Mouse (Mus musculus): ENCODE measurements around the gene Pdgfra. TPM values are rescaled to one million over a fixed set of nuclear protein-coding genes. Genes with fewer than 3 reads are reported as not detected.

Gene Pdgfra
- polyA plus RNA-seq, 1 experiment from 2014 or later = 148 TPM

DNA sequence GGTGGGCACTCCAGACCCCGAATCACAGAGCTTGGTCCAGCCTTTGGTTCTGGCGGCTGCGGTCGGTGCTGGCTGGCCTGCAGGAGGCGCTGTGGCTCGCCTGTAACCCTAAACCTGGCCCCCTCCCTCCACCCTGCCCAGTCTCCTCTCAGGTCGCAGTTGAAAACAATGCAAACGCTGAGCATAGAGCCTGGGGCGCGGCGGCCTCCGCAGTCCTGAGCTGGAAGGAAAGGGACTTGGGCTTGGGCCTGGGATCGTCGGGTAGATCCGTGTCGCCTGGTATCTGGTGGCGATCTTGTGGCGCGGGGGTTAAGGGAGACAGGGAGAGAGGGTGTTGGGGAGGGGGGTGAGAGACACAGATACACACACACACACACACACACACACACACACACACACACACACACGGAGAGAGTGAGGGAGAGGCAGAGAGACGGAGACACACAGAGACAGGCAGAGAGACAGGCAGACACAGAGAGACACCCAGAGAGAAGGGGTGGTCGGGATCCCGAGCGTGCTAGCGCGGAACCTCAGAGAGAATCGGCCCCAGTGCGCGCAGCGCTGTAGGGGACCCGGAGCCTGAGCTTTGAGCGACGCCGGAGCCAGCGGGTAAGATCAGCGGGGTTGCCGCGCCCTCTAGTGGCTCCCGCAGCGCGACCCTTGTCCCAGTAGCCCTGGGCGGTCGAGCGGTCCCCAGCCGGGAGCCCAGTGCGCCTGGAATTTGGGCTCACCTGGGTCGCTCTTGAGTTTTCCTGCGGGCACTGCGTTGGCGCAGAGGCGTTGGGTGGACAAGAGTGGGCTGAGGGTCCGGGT, 3.9 kb downstream of the Pdgfra start:
- H3K27me3 ChIP-seq = peaks cover 8% of the 10 kb centered on the region; the same call in 1 of the 2 replicates
- ATAC-seq (ENCODE audit: insufficient number of reproducible peaks, insufficient read depth, low FRiP score, low TSS enrichment, low read depth) = peak; percentile 60
- H3K4me3 ChIP-seq (replicated peaks) = peak overlapping the region; percentile 89
- H3K4me2 ChIP-seq = peak overlapping the region; percentile 64
- peaks cover 29% of the 10 kb centered on the region for H3K36me3 ChIP-seq
- peak overlapping the region; percentile 100 for H3K9ac ChIP-seq (replicated peaks)
- no peaks in the 10 kb centered on the region for H3K9me3 ChIP-seq
- H3K4me1 ChIP-seq (replicated peaks) = peaks cover 33% of the 10 kb centered on the region
- under 1% methylated on average over 51 of the region's 52 CpGs for WGBS
- H3K27ac ChIP-seq = peak overlapping the region; percentile 100

DNA sequence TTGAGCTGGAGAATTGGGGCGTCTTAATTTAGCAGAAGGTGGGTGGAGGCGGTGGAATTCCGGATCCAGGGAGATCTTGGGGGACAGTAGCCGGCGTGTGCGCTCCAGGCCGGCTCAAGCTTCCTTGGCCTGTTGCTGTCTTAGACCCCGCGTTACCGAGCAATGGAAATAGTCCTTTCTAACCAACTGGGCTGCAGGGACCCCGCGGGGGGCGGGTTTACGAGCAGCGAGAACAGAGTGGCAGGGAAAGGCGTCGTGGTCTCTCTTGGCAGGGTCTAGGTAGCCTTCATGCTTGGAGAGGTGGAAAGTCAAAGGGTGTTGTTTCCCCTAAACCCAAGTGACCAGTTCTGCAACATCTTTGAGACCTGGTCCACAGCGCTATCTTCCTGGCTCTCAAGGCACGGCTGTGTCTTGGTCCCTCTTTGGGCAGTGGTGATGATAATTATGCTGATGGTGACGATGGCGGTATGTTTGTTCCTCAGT, 4.5 kb downstream of the Pdgfra start:
- 0% methylated on average over 21 of the region's 21 CpGs for WGBS
- peaks cover 8% of the 10 kb centered on the region; the same call in 1 of the 2 replicates for H3K27me3 ChIP-seq
- peak overlapping the region; percentile 89 for H3K4me3 ChIP-seq (replicated peaks)
- H3K9ac ChIP-seq (replicated peaks) = peak overlapping the region; percentile 100
- H3K36me3 ChIP-seq = peaks cover 36% of the 10 kb centered on the region
- no peaks in the 10 kb centered on the region for H3K9me3 ChIP-seq
- H3K27ac ChIP-seq = peak overlapping the region; percentile 100
- ATAC-seq (ENCODE audit: insufficient number of reproducible peaks, insufficient read depth, low FRiP score, low TSS enrichment, low read depth) = 0 out of 2 replicates have a peak, but pooled peaks have one; percentile 5
- H3K4me1 ChIP-seq (replicated peaks) = peaks cover 40% of the 10 kb centered on the region
- peak overlapping the region; percentile 64 for H3K4me2 ChIP-seq

DNA sequence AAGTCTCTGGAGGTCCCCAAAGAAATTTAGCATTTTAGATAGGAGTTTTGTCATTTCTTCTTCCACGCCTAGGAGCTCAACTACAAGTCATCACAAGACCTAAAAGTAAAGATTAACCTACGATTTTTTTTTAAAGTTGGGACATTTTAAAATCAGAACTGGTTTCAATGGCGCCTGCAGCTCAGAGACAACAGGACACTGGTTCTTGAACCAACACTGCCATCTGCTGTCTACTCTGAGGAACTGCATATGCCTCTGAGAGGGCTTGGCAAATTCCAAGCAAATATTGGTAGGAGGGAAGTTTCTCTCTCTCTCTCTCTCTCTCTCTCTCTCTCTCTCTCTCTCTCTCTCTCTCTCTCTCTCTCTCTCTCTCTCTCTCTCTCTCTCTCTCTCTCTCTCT, 4.9 kb downstream of the Pdgfra start:
- Histone ChIP-seq H3K9ac (replicated peaks) (peak overlapping the region; percentile 100), H3K4me1 (replicated peaks) (peaks cover 44% of the 10 kb centered on the region), H3K9me3 (no peaks in the 10 kb centered on the region), H3K36me3 (peaks cover 40% of the 10 kb centered on the region), H3K4me2 (peak overlapping the region; percentile 64), H3K27ac (peak overlapping the region; percentile 100), H3K27me3 (peaks cover 8% of the 10 kb centered on the region; the same call in 1 of the 2 replicates), H3K4me3 (replicated peaks) (peak overlapping the region; percentile 89)
- 0% methylated on average over 3 of the region's 3 CpGs for WGBS
- ATAC-seq (ENCODE audit: insufficient number of reproducible peaks, insufficient read depth, low FRiP score, low TSS enrichment, low read depth) = no peak

DNA sequence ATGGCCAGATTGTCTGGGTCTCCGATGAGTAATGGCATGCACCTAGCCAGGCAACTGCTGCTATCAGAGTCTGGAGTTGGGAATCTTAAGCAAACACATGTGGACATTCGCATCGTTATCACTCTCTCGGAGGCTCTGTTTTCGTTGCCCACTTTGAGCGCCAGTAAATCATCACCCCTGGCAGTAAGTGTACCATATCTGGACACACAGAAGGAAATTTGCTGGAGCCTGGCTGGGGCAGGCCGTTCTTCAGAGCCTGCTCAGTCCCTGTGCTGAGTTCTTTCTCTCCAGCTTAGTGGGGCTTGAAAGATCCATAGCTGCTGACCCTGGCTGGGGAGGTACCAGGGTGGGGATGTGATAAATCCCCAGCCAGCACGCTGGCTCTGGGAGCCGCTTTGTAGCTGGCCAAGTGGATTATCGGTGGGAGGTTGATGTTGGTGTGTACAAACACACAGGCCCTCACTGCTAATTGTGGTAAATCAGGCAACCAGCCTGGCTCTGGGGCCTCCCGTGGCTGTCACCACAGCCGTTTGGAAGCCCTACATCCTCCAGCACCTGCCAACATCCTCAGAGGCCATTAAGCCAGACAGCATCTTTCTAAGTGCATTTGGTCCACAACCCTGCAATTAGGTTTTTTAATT, 8.6 kb downstream of the Pdgfra start:
- no peaks in the 10 kb centered on the region for H3K27me3 ChIP-seq
- peak overlapping the region; percentile 31; the same call in 1 of the 2 replicates for H3K9ac ChIP-seq (replicated peaks)
- H3K4me1 ChIP-seq (replicated peaks) = peaks cover 50% of the 10 kb centered on the region
- no peaks in the 10 kb centered on the region for H3K9me3 ChIP-seq
- H3K27ac ChIP-seq = no peak overlapping the region
- peaks cover 76% of the 10 kb centered on the region for H3K36me3 ChIP-seq
- 44% methylated on average over 12 of the region's 12 CpGs for WGBS
- no peak for ATAC-seq (ENCODE audit: insufficient number of reproducible peaks, insufficient read depth, low FRiP score, low TSS enrichment, low read depth)
- H3K4me2 ChIP-seq = peak overlapping the region; percentile 64
- peak overlapping the region; percentile 12; the same call in 1 of the 2 replicates for H3K4me3 ChIP-seq (replicated peaks)

DNA sequence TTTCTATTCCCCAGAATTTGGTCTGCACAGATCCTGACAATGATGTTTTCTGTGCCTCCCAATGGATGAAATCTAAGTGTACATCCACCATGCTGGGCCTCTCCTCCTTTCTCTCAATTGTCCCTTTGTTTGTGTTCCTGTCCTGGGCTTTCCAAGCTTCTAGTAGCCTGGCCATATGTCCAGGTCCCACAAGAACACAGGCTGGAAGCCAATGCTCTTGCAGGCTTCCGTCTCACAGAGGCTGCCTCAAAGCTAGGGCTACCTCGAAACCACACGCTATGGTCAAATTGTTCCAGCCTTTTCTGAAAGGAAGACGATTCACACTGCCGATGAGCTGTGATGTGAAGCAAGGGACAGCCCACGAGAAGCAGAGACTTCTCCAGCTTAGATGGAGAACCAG, 9.5 kb downstream of the Pdgfra start:
- Histone ChIP-seq H3K27ac (no peak overlapping the region), H3K27me3 (no peaks in the 10 kb centered on the region), H3K9me3 (no peaks in the 10 kb centered on the region), H3K36me3 (peaks cover 86% of the 10 kb centered on the region), H3K9ac (replicated peaks) (no peak overlapping the region), H3K4me1 (replicated peaks) (peaks cover 50% of the 10 kb centered on the region), H3K4me3 (replicated peaks) (no peak overlapping the region), H3K4me2 (0 out of 2 replicates have a peak overlapping the region, but pooled peaks have one; percentile 64)
- WGBS = 90% methylated on average over 6 of the region's 6 CpGs
- no peak for ATAC-seq (ENCODE audit: insufficient number of reproducible peaks, insufficient read depth, low FRiP score, low TSS enrichment, low read depth)

DNA sequence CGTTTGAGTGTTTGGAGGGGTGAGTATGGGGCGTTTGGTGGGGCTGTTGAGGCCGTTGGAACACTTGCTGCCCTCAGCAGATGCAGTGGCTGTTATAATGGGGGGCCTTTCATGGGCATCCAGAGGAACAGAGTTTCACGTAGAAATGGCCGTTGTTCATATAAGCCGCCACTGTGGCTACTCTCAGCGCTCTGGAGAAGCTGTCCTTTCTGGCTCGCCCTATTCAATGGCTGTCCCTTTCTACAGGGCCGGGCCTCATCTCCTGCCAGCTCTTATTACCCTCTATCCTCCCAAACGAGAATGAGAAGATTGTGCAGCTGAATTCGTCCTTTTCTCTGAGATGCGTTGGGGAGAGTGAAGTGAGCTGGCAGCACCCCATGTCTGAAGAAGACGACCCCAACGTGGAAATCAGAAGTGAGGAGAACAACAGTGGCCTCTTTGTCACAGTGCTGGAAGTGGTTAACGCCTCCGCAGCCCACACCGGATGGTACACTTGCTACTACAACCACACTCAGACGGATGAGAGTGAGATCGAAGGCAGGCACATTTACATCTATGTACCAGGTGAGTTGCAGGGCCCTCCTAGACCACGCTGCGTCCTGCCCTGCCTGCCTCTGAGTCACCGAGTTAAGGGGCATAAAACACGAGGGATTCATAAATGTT, 11.3 kb downstream of the Pdgfra start:
- Histone ChIP-seq H3K27ac (no peak overlapping the region), H3K27me3 (no peaks in the 10 kb centered on the region), H3K36me3 (peaks cover 97% of the 10 kb centered on the region), H3K9me3 (no peaks in the 10 kb centered on the region), H3K4me2 (no peak overlapping the region), H3K4me3 (replicated peaks) (no peak overlapping the region), H3K9ac (replicated peaks) (no peak overlapping the region), H3K4me1 (replicated peaks) (peaks cover 39% of the 10 kb centered on the region)
- no peak for ATAC-seq (ENCODE audit: insufficient number of reproducible peaks, insufficient read depth, low FRiP score, low TSS enrichment, low read depth)
- WGBS = 85% methylated on average over 23 of the region's 23 CpGs

DNA sequence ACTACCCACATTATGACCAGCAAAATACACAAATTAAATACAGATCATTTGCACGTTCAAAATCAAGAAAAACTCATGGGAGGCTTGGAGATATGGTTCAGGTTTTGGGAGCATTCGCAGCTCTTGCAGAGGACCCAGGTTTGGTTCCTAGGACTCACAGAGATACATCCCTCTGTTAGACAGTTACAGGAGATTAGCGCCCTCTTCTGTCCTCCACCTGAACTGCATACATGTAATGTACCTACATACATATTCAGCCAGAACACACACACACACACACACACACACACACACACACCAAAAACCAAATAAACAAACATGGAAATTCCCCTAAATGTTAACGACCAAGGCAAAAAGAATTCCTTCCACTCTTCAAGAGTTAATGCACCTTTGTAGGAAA, 12.6 kb downstream of the Pdgfra start:
- Histone ChIP-seq H3K4me1 (replicated peaks) (peaks cover 27% of the 10 kb centered on the region), H3K36me3 (peaks cover 100% of the 10 kb centered on the region), H3K27ac (no peak overlapping the region), H3K9ac (replicated peaks) (no peak overlapping the region), H3K27me3 (no peaks in the 10 kb centered on the region), H3K4me3 (replicated peaks) (no peak overlapping the region), H3K9me3 (no peaks in the 10 kb centered on the region), H3K4me2 (no peak overlapping the region)
- no peak for ATAC-seq (ENCODE audit: insufficient number of reproducible peaks, insufficient read depth, low FRiP score, low TSS enrichment, low read depth)
- 75% methylated on average over 4 of the region's 4 CpGs for WGBS

DNA sequence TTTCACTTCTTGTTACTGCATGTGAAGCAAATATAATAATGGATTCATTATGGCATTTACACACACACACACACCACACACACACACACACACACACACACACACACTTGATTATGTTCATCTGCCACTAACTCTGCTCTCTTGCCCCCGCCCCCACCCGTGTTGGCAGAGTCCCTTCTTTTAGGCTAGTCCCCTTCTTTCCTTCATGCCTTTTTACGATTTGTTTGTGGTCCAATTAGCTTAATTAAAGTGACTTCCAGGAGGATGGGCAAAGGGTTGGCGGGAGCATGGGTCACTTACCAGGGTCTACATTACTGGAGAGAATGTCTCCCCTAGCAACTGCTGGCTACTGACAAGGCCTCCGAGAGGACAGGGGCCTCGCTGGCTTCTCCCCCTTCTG, 17.7 kb downstream of the Pdgfra start:
- Histone ChIP-seq H3K27me3 (no peaks in the 10 kb centered on the region), H3K9me3 (no peaks in the 10 kb centered on the region), H3K9ac (replicated peaks) (no peak overlapping the region), H3K4me2 (no peak overlapping the region), H3K4me3 (replicated peaks) (no peak overlapping the region), H3K4me1 (replicated peaks) (no peaks in the 10 kb centered on the region), H3K36me3 (peaks cover 98% of the 10 kb centered on the region), H3K27ac (no peak overlapping the region)
- no peak for ATAC-seq (ENCODE audit: insufficient number of reproducible peaks, insufficient read depth, low FRiP score, low TSS enrichment, low read depth)
- WGBS = 67% methylated on average over 6 of the region's 6 CpGs

DNA sequence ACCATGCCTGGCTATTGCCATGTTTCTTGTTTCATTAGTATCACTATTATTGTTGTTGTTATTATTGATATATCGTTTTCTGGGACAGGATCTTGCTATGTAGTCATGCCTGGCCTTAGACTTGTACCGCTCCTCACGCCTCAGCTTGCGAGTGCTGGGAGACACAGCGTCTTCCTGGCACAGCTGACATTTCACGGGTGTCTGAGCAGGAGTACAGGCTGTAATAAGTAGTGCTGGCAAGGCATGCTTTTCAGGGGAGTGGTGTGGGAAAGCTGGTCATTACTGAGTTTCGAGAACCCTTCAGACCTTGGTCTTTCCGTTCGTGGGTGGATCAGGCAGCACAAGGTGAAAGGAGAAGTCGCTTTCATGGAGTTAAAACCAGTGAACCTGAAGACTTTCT, 19.8 kb downstream of the Pdgfra start:
- Histone ChIP-seq H3K9ac (replicated peaks) (no peak overlapping the region), H3K9me3 (no peaks in the 10 kb centered on the region), H3K36me3 (peaks cover 98% of the 10 kb centered on the region), H3K27me3 (no peaks in the 10 kb centered on the region), H3K4me1 (replicated peaks) (no peaks in the 10 kb centered on the region), H3K4me3 (replicated peaks) (no peak overlapping the region), H3K4me2 (no peak overlapping the region), H3K27ac (no peak overlapping the region)
- 93% methylated on average over 10 of the region's 10 CpGs for WGBS
- no peak for ATAC-seq (ENCODE audit: insufficient number of reproducible peaks, insufficient read depth, low FRiP score, low TSS enrichment, low read depth)

DNA sequence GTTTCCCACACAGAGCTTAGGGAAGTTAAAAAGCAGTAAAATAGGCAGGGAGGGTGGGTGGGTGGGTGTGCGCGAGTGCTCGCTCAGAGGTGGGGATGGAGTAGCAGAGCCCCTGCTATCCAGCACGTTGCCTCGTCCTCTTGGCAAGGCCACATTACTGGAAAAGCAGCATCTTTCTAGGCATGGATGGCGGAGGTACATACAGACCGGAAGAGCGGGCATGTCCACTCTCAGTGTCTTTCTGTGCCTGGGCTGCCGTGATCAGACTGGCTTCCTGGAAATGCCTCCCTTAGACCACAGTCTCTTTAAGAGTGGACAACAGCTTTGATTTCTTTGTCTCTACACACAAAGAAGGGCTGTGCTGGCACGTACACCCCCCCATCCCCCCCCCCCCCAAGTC, 27.2 kb downstream of the Pdgfra start:
- no peak for ATAC-seq (ENCODE audit: insufficient number of reproducible peaks, insufficient read depth, low FRiP score, low TSS enrichment, low read depth)
- H3K4me1 ChIP-seq (replicated peaks) = no peaks in the 10 kb centered on the region
- H3K36me3 ChIP-seq = peaks cover 99% of the 10 kb centered on the region

DNA sequence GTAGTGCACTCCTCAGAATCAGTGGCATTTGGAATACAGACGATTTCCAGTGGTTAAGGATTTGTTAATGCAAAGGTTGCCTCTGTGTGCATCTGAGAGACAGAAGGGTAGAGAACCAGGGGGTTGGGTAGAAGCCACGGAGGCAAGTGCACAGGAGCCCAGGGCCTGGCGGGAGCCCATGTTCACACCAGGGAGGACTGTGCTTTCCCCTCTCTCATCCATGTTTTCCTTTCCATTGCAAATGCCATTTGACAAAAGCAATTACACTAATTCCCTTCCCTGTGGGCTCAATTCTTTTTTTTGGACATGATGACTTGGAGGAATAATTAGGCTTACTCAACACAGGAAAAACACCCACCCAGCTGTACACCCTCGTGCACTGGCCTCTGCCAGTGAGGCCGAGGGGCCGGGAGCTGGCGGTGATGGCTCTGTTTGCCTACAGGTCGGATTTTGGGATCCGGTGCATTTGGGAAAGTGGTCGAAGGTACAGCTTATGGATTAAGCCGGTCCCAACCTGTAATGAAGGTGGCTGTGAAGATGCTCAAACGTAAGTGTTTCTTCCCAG, 27.7 kb downstream of the Pdgfra start:
- Histone ChIP-seq H3K9ac (replicated peaks) (no peak overlapping the region), H3K4me1 (replicated peaks) (no peaks in the 10 kb centered on the region), H3K4me3 (replicated peaks) (no peak overlapping the region), H3K27me3 (no peaks in the 10 kb centered on the region), H3K9me3 (no peaks in the 10 kb centered on the region), H3K4me2 (no peak overlapping the region), H3K36me3 (peaks cover 99% of the 10 kb centered on the region), H3K27ac (no peak overlapping the region)
- WGBS = 94% methylated on average over 12 of the region's 12 CpGs
- no peak for ATAC-seq (ENCODE audit: insufficient number of reproducible peaks, insufficient read depth, low FRiP score, low TSS enrichment, low read depth)

More for the DNA sequence above, 27.2 kb downstream of the Pdgfra start:
- Histone ChIP-seq H3K4me3 (replicated peaks) (no peak overlapping the region), H3K9ac (replicated peaks) (no peak overlapping the region), H3K9me3 (no peaks in the 10 kb centered on the region), H3K27me3 (no peaks in the 10 kb centered on the region), H3K27ac (no peak overlapping the region), H3K4me2 (no peak overlapping the region)
- 85% methylated on average over 10 of the region's 10 CpGs for WGBS

Data from limb, embryonic 12.5 days (tissue).